Mouse (Mus musculus): ENCODE measurements around the gene Pik3r2.
A peak's percentile ranks its signal among the peaks of the same experiment; 100 is the strongest.

Gene Pik3r2

DNA sequence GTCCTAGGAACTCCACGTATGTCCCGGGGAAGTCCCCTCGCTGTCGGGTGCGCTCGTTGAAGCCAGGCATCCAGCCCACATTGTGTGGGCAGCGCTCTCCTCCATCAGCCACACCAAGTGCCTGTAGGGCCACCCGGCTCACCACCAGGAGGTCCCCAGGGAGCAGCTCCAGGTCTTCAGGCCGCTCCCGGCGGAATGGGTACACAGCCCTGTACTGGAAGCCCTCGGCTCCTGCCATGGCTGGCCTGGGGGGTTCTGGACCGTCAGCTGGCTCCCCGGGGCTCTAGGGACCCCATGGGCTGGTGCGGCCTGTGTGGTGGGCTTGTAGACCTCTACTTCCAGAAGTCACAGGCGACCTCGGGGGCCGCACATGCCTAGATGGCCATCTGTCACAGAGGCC lies 1.8 kb downstream of the Pik3r2 start:
- peak; percentile 53 to 63 for DNase-seq (ENCODE audit: inconsistent age in 2 of 2, low spot score in 1 of 2)

- peak; percentile 82 to 91 for DNase-seq (ENCODE audit: inconsistent age in 2 of 2, low spot score in 1 of 2)
Observed at GRCm38 (mm10) chr8:70773833-70774232, 2.7 kb downstream of the Pik3r2 start.

DNA sequence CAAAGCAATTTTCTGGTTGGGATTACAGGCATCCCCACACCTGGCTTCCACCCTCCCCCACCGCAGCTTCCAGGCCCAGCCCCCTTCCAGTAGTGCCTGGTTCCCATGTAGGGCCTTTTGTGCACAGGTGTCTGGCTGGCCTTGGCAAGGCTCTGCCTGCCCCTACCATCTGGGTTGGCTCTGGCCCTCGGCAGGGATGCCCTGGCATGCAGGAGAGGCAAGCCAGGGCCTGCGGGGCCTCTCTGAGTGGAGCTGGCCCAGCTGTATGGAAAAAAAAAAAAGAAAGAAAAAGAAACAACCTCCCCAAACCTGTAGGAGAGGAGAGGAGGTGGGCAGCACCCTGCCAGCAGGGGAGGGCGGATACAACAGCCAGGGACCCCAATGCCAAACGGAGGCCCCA lies 3.1 kb downstream of the Pik3r2 start:
- DNase-seq (ENCODE audit: inconsistent age in 2 of 2, low spot score in 1 of 2) = no peak

DNA sequence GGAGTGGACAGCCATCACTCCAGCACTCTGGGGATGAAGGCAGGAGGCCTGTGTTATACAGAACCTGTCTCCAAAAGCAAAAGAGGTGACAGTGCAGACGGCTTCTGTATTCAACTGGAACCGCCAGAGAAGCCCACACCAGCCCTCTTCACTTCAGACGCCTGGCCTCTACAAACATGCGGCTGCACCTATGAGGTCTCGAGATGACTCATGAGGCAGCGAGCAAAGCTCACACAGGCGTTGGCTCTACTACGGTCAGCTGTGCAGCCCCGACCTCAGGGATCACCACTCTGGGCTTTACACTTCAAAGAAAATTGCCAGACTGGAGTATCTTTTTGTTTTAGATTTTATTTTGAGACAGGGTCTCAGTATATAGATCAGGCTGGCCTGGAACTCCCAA lies 3.6 kb downstream of the Pik3r2 start:
- DNase-seq (ENCODE audit: inconsistent age in 2 of 2, low spot score in 1 of 2) = peak; percentile 33 to 50

DNA sequence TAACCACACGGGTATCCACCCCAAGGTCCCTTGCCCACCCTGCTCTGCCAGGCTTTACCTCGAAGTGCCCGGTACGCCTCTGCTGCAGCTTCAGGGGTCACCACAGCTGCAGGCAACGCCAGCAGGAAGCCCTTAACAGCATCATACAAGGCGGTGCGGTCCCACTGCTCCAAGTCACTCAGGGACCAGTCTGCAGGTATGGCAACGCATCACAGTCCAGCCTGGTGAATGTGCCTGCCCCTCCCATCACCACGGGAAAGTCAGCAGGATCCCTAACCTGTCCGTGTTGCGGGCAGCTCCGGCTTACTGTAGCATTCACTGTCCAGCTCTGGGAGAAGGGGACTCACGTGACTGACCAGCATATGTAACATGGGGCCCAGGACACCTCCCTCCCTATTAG lies 4.4 kb downstream of the Pik3r2 start:
- DNase-seq (ENCODE audit: inconsistent age in 2 of 2, low spot score in 1 of 2) = no peak

GRCm38 (mm10) chr8:70771217-70771616 lies 5.3 kb downstream of the Pik3r2 start:
- DNase-seq (ENCODE audit: inconsistent age in 2 of 2, low spot score in 1 of 2) = no peak

- no peak for DNase-seq (ENCODE audit: inconsistent age in 2 of 2, low spot score in 1 of 2)
Observed at GRCm38 (mm10) chr8:70770748-70771147, 5.8 kb downstream of the Pik3r2 start.

GRCm38 (mm10) chr8:70769858-70770257 lies 6.7 kb downstream of the Pik3r2 start:
- no peak for DNase-seq (ENCODE audit: inconsistent age in 2 of 2, low spot score in 1 of 2)

DNA sequence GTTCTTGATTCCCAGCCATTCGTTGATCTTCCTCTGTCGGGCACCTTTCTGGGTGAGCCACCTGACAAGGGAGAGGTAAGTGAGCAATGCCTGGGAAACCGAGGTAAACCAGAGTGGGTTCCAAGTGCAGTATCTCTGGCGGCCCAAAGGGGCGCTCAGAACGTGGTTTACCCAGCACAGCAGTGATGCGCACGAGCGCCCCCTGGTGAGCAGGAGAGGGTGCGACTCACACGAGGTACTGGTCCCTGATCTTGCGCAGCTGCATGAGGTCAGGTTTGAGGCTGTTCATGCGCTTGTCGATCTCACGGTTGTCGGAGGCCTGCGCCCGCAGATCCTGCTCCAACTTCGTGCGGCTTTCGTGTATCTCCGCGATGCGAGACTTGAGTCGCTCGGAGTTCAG lies 7.2 kb downstream of the Pik3r2 start:
- peak; percentile 93 to 97 for DNase-seq (ENCODE audit: inconsistent age in 2 of 2, low spot score in 1 of 2)

- DNase-seq (ENCODE audit: inconsistent age in 2 of 2, low spot score in 1 of 2) = peak in 1 of 2 experiments; percentile 54
Observed at GRCm38 (mm10) chr8:70768956-70769355, 7.6 kb downstream of the Pik3r2 start.

DNA sequence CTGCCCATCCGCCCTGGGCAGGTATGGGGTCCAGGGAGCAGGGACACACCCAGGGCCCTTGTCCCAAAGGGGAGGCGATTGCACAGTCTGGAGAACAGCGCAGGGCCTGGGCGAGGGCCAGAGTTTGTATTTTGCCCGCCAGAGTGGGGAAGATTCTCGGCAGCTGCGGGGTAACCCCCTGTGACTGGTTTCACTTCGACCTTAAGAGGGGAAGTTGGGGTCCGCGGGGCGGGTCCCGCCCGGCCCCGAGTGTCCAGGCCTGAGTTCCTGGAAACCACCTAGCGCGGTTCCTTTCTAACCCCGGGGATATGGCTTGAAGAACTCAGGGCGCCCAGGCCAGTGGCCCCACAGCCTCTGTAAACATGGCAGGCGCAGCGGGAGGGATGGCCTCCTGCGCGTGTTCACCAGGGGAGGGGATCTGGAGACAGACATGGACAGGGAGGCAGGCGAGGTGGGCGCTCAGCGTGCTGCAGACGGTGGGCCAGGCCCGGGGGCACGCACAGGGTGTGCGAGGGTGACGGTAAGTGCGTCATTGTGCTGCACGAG lies 8.2 kb downstream of the Pik3r2 start:
- DNase-seq (ENCODE audit: inconsistent age in 2 of 2, low spot score in 1 of 2) = peak; percentile 55 to 60

GRCm38 (mm10) chr8:70767503-70767902 lies 9.0 kb downstream of the Pik3r2 start:
- no peak for DNase-seq (ENCODE audit: inconsistent age in 2 of 2, low spot score in 1 of 2)

DNA sequence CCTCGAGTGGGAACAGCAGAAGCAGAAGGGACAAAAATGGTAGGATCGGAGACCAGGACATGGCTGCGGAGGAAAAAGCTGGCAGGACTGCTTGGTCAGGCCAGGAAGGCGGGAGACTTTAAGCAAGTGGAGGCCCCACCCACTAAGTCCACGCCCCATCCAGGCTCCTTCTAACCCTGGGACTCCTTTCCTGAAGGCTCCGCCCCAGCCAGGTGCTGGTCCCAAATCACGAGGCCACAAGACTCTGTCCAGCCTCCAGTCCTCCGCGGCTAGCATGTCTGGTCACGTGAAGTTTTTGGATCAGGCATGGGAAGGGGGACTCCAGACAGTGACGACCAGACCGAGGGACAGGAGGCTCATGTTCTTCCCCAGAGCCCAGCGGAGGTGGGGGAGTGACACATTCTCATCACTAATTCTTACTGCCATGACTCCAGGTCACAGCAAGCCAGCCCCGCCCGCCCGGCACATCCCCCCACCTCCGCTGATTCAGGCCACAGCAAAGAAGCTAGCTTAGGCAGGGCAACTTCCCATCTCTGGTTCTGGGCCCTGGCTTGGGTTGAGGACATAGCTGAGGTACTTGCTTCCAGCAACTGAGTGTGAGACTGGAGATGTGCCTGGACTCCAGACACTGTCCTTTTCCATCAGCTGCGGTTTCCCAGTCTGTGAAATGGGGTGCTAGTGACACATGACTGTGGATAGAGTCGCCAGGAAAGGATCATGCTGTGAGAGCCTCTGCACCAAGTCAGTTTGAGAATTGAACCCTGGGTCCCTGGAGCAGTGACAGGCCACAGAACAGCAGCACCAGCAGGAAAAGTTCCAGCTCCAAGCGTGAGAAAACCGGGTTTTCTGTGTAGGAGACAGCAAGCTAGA lies 9.7 kb downstream of the Pik3r2 start:
- DNase-seq (ENCODE audit: inconsistent age in 2 of 2, low spot score in 1 of 2) = peak; percentile 81 to 90

GRCm38 (mm10) chr8:70765838-70766570 lies 10.5 kb downstream of the Pik3r2 start:
- DNase-seq (ENCODE audit: inconsistent age in 2 of 2, low spot score in 1 of 2) = peak; percentile 60 to 76

DNA sequence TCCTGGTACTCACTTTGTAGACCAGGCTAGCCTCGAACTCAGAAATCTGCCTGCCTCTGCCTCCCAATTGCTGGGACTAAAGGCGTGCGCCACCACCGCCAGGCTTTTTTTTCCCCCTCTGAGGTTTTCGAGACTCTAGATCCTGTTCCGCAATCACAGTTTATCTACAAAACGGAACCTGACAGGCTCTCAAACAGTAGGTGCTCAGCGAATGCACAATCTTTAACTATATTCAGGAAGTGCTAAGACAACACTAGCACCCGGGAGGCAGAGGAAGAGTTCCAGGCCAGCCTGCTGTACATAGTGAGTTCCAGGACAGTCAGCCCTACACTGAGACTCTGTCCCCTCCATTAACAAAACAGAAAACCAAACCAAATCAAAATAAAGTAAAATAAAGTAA lies 11.2 kb downstream of the Pik3r2 start:
- no peak for DNase-seq (ENCODE audit: inconsistent age in 2 of 2, low spot score in 1 of 2)

GRCm38 (mm10) chr8:70764676-70765075 lies 11.8 kb downstream of the Pik3r2 start:
- peak in 1 of 2 experiments; percentile 53 for DNase-seq (ENCODE audit: inconsistent age in 2 of 2, low spot score in 1 of 2)

DNA sequence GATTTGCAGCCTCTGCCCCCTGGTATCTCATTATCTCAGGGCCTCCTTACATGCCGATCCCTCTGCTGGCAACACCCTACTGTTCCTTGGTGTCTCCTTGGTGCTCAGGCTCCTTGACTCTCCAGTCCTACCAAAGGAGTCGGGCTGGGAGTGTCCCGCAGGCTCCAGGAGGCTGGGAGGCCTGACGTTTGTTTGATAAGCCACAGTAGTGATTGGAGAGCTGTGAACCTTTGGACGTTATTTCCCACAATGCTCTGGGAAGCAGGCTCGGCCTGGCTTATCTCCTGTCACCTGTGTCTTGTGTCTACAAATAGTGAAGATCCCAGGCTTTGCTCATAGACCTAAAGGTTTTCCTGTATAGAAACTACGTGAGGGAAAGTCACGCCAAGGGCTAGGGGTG lies 12.5 kb downstream of the Pik3r2 start:
- DNase-seq (ENCODE audit: inconsistent age in 2 of 2, low spot score in 1 of 2) = no peak

- peak; percentile 67 to 84 for DNase-seq (ENCODE audit: inconsistent age in 2 of 2, low spot score in 1 of 2)
Observed at GRCm38 (mm10) chr8:70763354-70763753, 13.2 kb downstream of the Pik3r2 start.

- DNase-seq (ENCODE audit: inconsistent age in 2 of 2, low spot score in 1 of 2) = peak in 1 of 2 experiments; percentile 57
Observed at GRCm38 (mm10) chr8:70762118-70762517, 14.4 kb downstream of the Pik3r2 start.

DNA sequence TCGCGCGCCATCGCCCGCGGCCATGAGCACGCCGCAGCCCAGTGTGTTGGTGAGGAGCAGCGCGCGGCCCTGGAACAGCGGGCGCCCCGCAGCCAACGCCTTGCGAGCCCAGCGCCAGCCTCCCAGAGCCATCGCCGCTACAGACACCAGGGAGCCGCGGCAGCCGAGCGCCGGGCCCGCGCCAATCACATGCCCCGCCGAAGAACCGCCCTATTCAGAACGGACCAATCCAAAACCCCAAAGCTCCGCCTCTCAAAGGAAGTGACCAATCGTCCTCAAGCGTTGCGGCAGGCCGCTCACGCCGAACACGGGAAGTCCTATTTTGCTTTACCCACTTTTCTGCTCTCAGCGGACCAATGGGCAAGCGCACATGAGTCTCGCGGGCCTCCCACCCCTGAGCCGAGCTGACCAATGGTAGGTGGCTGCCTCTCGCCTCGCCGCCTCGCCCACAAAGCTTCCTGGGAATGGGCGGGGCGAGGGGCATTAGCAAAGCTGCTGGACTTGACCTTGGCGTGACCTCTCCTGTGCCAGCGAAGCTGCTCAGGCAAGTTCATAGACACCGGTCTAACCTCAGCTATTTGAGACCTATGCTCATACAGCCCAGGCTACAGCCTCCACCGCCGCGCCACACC lies 15.6 kb downstream of the Pik3r2 start, which contains the start of gene Mpv17l2:
Mpv17l2 (minus strand) TSS at position 172 of the 632 bp plus-strand sequence.
- DNase-seq (ENCODE audit: inconsistent age in 2 of 2, low spot score in 1 of 2) = peak; percentile 97 to 98

DNA sequence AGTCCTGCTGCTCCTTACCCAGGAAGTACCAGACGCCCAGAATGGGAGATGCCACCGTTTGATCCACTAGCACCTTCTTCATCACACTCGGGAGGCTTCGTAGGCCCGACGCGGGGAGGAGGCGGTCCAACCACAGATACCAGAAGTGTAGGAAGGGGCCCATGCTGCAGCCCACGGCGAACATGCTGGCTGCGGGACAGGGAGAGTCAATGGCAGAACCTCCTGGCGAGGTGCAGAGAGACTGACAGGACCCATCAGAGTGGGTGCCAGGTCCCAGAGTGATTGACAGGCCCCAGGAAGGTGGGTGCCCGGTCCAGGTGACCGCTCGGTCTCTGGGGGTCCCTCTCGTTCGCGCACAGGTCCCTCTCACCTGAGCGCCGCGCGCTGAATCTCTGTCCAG lies 16.2 kb downstream of the Pik3r2 start:
- DNase-seq (ENCODE audit: inconsistent age in 2 of 2, low spot score in 1 of 2) = no peak
